Mouse (Mus musculus): ENCODE results near the gene Ppp1cc. TPM values are rescaled to one million over a fixed set of nuclear protein-coding genes. Genes with fewer than 3 reads are reported as not detected.

Ppp1cc gene
- 281 and 296 TPM in 2 replicates for polyA plus RNA-seq (2014; fragmentation: Nextera tagmentation; extraction: Ambion mirVana)

- Histone ChIP-seq H3K9me3 (ENCODE audit: control insufficient read depth, low read length) (no peaks in the 10 kb centered on the region), H3K4me2 (replicated peaks; ENCODE audit: low read depth, low read length) (peak within 1 kb of the TSS; percentile 76), H3K4me1 (ENCODE audit: control insufficient read depth, insufficient read depth, low read length) (peaks cover 41% of the 10 kb centered on the region), H3K36me3 (ENCODE audit: control insufficient read depth, insufficient read depth, low read length) (peaks cover 23% of the 10 kb centered on the region), H3K4me3 (ENCODE audit: low read length) (peak within 1 kb of the TSS; percentile 86), H3K9ac (ENCODE audit: low read depth, low read length) (peak within 1 kb of the TSS; percentile 97), H3K27me3 (ENCODE audit: control insufficient read depth, insufficient read depth, low read length) (no peaks in the 10 kb centered on the region), H3K27ac (ENCODE audit: low read depth, low read length) (peak within 1 kb of the TSS; percentile 92)
- under 1% methylated on average over 53 of the region's 54 CpGs for WGBS
- ATAC-seq (ENCODE audit: low FRiP score, low TSS enrichment): peak; percentile 91
Measured at GRCm38 (mm10) chr5:122157827-122158381, at the start of gene Ppp1cc. Ppp1cc (plus strand) TSS chr5:122158278.

DNA sequence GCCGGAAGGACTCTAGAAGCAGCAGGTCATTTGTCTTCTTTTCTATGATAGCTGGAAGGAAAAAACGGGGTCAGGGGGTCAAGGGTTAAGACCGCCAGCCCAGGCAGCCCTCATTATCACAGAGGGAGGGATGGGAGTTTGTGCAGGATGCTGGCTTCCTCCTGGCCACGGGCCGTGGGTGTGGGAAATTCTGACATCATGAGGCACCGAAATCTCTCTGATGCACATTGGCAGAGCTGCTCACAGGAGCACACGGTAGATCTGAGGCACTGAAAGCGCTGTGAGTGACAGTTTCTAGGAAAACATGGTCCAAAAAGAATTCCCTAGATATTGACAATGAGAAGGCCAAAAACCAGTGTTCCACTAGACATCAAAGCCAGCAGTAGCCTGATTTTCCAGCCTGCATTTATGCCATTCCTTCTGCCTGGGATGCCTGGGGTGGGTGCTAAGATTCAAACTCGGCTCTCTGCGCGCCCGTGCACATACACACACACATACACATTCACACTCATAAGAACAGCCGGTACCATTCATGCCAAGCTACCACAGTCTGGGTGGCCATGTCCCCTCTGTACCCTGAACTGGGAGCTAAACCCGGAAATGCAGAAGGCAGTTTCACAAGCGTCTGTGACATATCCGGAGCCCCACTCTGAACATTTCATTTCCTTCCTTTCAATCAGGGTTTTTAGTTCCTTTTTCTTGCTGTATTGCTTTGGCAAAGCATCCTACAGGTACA, 48.6 kb upstream of the Ppp1cc start:
- Histone ChIP-seq H3K27ac (ENCODE audit: low read depth, low read length) (no peak overlapping the region), H3K36me3 (ENCODE audit: control insufficient read depth, insufficient read depth, low read length) (no peaks in the 10 kb centered on the region), H3K27me3 (ENCODE audit: control insufficient read depth, insufficient read depth, low read length) (no peaks in the 10 kb centered on the region), H3K9ac (ENCODE audit: low read depth, low read length) (no peak overlapping the region), H3K9me3 (ENCODE audit: control insufficient read depth, low read length) (no peaks in the 10 kb centered on the region), H3K4me3 (ENCODE audit: low read length) (no peak overlapping the region), H3K4me1 (ENCODE audit: control insufficient read depth, insufficient read depth, low read length) (no peaks in the 10 kb centered on the region), H3K4me2 (replicated peaks; ENCODE audit: low read depth, low read length) (no peak overlapping the region)
- ATAC-seq (ENCODE audit: low FRiP score, low TSS enrichment): no peak
- 57% methylated on average over 16 of the region's 16 CpGs for WGBS

- Histone ChIP-seq H3K4me2 (replicated peaks; ENCODE audit: low read depth, low read length) (no peak overlapping the region), H3K4me3 (ENCODE audit: low read length) (no peak overlapping the region), H3K9ac (ENCODE audit: low read depth, low read length) (no peak overlapping the region), H3K27me3 (ENCODE audit: control insufficient read depth, insufficient read depth, low read length) (no peaks in the 10 kb centered on the region), H3K36me3 (ENCODE audit: control insufficient read depth, insufficient read depth, low read length) (no peaks in the 10 kb centered on the region), H3K9me3 (ENCODE audit: control insufficient read depth, low read length) (no peaks in the 10 kb centered on the region), H3K4me1 (ENCODE audit: control insufficient read depth, insufficient read depth, low read length) (no peaks in the 10 kb centered on the region), H3K27ac (ENCODE audit: low read depth, low read length) (no peak overlapping the region)
- 94% methylated on average over 13 of the region's 13 CpGs for WGBS
- no peak for ATAC-seq (ENCODE audit: low FRiP score, low TSS enrichment)
Measured at GRCm38 (mm10) chr5:122110625-122111024, 47.5 kb upstream of the Ppp1cc start.

DNA sequence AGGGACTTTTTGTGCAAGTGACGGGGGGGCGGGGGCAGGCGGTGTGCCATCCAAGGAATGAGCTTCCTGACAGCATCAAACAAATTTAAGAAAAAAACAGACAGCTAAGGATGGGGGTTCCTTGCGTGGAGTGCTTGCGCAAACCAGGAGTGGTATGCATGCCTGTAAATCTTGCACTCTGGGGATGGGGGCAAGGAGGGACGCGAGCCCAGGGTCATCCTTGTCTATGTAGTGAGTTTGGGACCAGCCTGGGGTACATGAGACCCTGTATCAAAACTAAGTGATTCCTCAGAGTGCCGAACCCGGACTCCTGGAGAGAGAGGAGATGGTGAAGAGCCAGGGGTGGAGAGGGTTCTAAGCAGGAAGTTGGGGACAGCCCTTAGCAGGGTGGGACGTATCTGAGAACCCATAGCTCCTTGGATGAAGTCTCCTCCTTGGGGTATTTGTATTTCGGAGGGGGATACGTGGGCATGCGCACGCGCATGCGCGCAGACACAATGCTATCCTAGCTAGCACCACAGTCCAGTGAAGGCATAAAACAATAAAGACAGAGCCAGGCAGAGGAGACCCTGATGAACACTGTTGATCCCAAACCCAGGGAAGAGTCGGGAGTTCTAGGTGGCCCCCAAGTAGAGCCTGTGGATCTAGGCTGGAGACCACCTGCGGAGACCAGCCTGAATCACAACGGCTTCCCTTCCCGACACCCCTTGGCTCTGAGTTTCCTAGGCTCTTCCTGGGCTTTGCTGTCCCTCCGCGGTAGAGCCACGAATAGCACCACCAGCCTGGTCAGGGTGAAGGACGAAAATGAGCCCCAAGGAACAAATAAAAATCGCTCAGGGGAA, 46.8 kb upstream of the Ppp1cc start:
- H3K36me3 ChIP-seq (ENCODE audit: control insufficient read depth, insufficient read depth, low read length): no peaks in the 10 kb centered on the region
- H3K4me3 ChIP-seq (ENCODE audit: low read length): no peak overlapping the region
- WGBS: 70% methylated on average over 26 of the region's 26 CpGs
- H3K4me1 ChIP-seq (ENCODE audit: control insufficient read depth, insufficient read depth, low read length): no peaks in the 10 kb centered on the region
- H3K9ac ChIP-seq (ENCODE audit: low read depth, low read length): no peak overlapping the region
- no peak overlapping the region for H3K27ac ChIP-seq (ENCODE audit: low read depth, low read length)
- H3K27me3 ChIP-seq (ENCODE audit: control insufficient read depth, insufficient read depth, low read length): no peaks in the 10 kb centered on the region
- no peak overlapping the region; the same call in 1 of the 2 replicates for H3K4me2 ChIP-seq (replicated peaks; ENCODE audit: low read depth, low read length)
- no peak for ATAC-seq (ENCODE audit: low FRiP score, low TSS enrichment)
- H3K9me3 ChIP-seq (ENCODE audit: control insufficient read depth, low read length): 0 out of 2 replicates have a peak, but pooled peaks cover 3% of the 10 kb centered on the region

- H3K36me3 ChIP-seq (ENCODE audit: control insufficient read depth, insufficient read depth, low read length): no peaks in the 10 kb centered on the region
- H3K4me1 ChIP-seq (ENCODE audit: control insufficient read depth, insufficient read depth, low read length): no peaks in the 10 kb centered on the region
- H3K4me2 ChIP-seq (replicated peaks; ENCODE audit: low read depth, low read length): no peak overlapping the region; the same call in 1 of the 2 replicates
- H3K9me3 ChIP-seq (ENCODE audit: control insufficient read depth, low read length): 0 out of 2 replicates have a peak, but pooled peaks cover 3% of the 10 kb centered on the region
- no peaks in the 10 kb centered on the region for H3K27me3 ChIP-seq (ENCODE audit: control insufficient read depth, insufficient read depth, low read length)
- H3K27ac ChIP-seq (ENCODE audit: low read depth, low read length): no peak overlapping the region
- H3K4me3 ChIP-seq (ENCODE audit: low read length): no peak overlapping the region
- H3K9ac ChIP-seq (ENCODE audit: low read depth, low read length): no peak overlapping the region
- WGBS: 34% methylated on average over 4 of the region's 4 CpGs
- no peak for ATAC-seq (ENCODE audit: low FRiP score, low TSS enrichment)
Measured at GRCm38 (mm10) chr5:122111933-122112248, 46.2 kb upstream of the Ppp1cc start.

DNA sequence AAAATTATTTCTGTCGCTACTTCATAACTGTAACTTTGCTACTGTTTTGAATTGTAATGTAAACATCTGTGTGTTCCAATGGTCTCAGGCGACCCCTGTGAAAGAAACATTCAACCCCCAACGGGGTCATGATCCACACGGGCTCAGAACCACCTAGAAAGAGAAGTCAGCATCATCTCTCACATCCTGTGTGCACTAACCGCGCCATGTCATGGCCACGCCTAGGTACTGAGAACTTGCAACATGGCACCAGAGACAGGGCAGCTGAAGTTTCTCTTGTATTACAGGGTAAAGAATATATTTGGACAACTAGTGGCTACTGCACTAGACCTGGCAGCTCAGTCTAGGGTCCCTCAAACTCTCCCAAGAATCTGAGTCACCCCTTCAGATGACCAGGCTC, 44.6 kb upstream of the Ppp1cc start:
- H3K4me2 ChIP-seq (replicated peaks; ENCODE audit: low read depth, low read length): no peak overlapping the region
- ATAC-seq (ENCODE audit: low FRiP score, low TSS enrichment): no peak
- 0 out of 2 replicates have a peak, but pooled peaks cover 3% of the 10 kb centered on the region for H3K9me3 ChIP-seq (ENCODE audit: control insufficient read depth, low read length)
- H3K9ac ChIP-seq (ENCODE audit: low read depth, low read length): no peak overlapping the region
- H3K27ac ChIP-seq (ENCODE audit: low read depth, low read length): no peak overlapping the region
- WGBS: 79% methylated on average over 7 of the region's 7 CpGs
- H3K4me1 ChIP-seq (ENCODE audit: control insufficient read depth, insufficient read depth, low read length): no peaks in the 10 kb centered on the region
- no peaks in the 10 kb centered on the region for H3K27me3 ChIP-seq (ENCODE audit: control insufficient read depth, insufficient read depth, low read length)
- no peak overlapping the region for H3K4me3 ChIP-seq (ENCODE audit: low read length)
- H3K36me3 ChIP-seq (ENCODE audit: control insufficient read depth, insufficient read depth, low read length): no peaks in the 10 kb centered on the region

DNA sequence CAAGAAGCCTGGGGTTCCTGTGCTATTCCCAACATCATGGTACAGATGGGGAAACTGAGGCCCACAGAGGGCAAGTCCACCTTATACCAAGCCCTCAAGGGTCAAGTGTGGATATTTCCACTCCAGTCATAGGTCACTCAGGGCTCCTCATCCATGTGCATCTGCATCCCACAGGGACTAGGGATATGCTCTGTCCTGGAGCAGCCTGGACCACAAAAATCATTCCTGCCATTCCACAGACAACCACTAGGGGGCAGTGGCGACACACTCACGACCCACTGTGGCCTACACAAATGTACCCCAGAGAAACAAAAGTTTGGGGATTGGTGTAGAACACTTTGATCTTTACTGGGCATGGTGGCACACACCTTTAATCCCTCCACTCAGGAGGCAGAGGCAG, 43.9 kb upstream of the Ppp1cc start:
- ATAC-seq (ENCODE audit: low FRiP score, low TSS enrichment): peak; percentile 59
- H3K9me3 ChIP-seq (ENCODE audit: control insufficient read depth, low read length): 0 out of 2 replicates have a peak, but pooled peaks cover 3% of the 10 kb centered on the region
- no peak overlapping the region for H3K4me2 ChIP-seq (replicated peaks; ENCODE audit: low read depth, low read length)
- H3K36me3 ChIP-seq (ENCODE audit: control insufficient read depth, insufficient read depth, low read length): no peaks in the 10 kb centered on the region
- H3K4me3 ChIP-seq (ENCODE audit: low read length): no peak overlapping the region
- H3K4me1 ChIP-seq (ENCODE audit: control insufficient read depth, insufficient read depth, low read length): no peaks in the 10 kb centered on the region
- no peak overlapping the region for H3K27ac ChIP-seq (ENCODE audit: low read depth, low read length)
- no peaks in the 10 kb centered on the region for H3K27me3 ChIP-seq (ENCODE audit: control insufficient read depth, insufficient read depth, low read length)
- 0% methylated on average over 2 of the region's 2 CpGs for WGBS
- H3K9ac ChIP-seq (ENCODE audit: low read depth, low read length): no peak overlapping the region

DNA sequence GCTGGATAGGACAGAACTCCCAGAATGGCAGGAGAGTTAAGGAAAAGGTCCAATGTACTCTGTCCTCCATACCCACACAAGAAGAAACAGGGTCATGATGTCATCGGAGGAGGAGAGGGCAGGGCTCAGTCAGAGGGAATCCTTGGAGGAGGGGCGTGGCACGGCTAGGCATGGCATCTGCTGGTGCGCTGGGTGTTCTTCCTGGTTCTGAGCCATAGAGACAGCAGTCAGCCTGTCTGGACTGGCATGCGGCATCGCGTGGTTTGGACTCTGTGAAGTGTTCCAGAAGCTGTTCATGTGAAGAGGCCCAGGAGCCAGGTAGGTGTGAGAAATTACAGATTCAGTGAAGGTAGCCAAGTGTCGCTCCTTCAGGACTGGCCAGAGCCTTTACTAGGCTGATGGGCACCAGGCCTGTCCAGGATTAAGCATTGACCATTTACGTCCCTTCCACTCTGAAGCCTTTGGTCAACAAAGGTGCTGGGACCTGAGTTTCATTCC, 42.8 kb upstream of the Ppp1cc start:
- Histone ChIP-seq H3K9me3 (ENCODE audit: control insufficient read depth, low read length) (0 out of 2 replicates have a peak, but pooled peaks cover 3% of the 10 kb centered on the region), H3K4me2 (replicated peaks; ENCODE audit: low read depth, low read length) (no peak overlapping the region), H3K36me3 (ENCODE audit: control insufficient read depth, insufficient read depth, low read length) (no peaks in the 10 kb centered on the region), H3K27me3 (ENCODE audit: control insufficient read depth, insufficient read depth, low read length) (no peaks in the 10 kb centered on the region), H3K4me3 (ENCODE audit: low read length) (no peak overlapping the region), H3K27ac (ENCODE audit: low read depth, low read length) (no peak overlapping the region), H3K9ac (ENCODE audit: low read depth, low read length) (no peak overlapping the region), H3K4me1 (ENCODE audit: control insufficient read depth, insufficient read depth, low read length) (no peaks in the 10 kb centered on the region)
- 93% methylated on average over 9 of the region's 9 CpGs for WGBS
- 0 out of 2 replicates have a peak, but pooled peaks have one; percentile 3 for ATAC-seq (ENCODE audit: low FRiP score, low TSS enrichment)

Data from kidney, embryonic 14.5 days (tissue).